Mouse (Mus musculus) intestine, embryonic 15.5 days (tissue): Measurements from ENCODE around the gene Ly86. TPM values are rescaled to one million over a fixed set of nuclear protein-coding genes. Genes with fewer than 3 reads are reported as not detected.

Experiments used
- ATAC-seq: fragments of 200-750 bp; cut with Nextera tagmentation; 2 replicates; pipeline ENCODE4 v1.8.0; 2017; ENCODE audit warnings: moderate TSS enrichment, moderate library complexity
- H3K27ac ChIP-seq: fragments of 300-500 bp; sonication (generic); 2 replicates; pipeline ENCODE4 v1.5.1; 2015; ENCODE audit warnings: mild to moderate bottlenecking, inconsistent platforms
- H3K27me3 ChIP-seq: fragments of 300-500 bp; sonication (generic); replicated peaks from 2 replicates; pipeline ENCODE4 v1.6.1; 2015; ENCODE audit warnings: inconsistent platforms
- H3K36me3 ChIP-seq: fragments of 300-500 bp; sonication (generic); 2 replicates; pipeline ENCODE4 v1.6.1; 2015; ENCODE audit warnings: inconsistent platforms
- H3K4me1 ChIP-seq: fragments of 300-500 bp; sonication (generic); replicated peaks from 2 replicates; pipeline ENCODE4 v1.6.1; 2015; ENCODE audit warnings: inconsistent platforms
- H3K4me2 ChIP-seq: fragments of 300-500 bp; sonication (generic); replicated peaks from 2 replicates; pipeline ENCODE4 v1.6.1; 2015; ENCODE audit warnings: mild to moderate bottlenecking, inconsistent platforms
- H3K4me3 ChIP-seq: fragments of 300-500 bp; sonication (generic); replicated peaks from 2 replicates; pipeline ENCODE4 v1.5.1; 2015; ENCODE audit warnings: inconsistent platforms
- H3K9ac ChIP-seq: fragments of 300-500 bp; sonication (generic); 2 replicates; pipeline ENCODE4 v1.6.1; 2015; ENCODE audit warnings: inconsistent platforms
- H3K9me3 ChIP-seq: fragments of 300-500 bp; sonication (generic); 2 replicates; pipeline ENCODE4 v1.6.1; 2016; ENCODE audit warnings: inconsistent platforms
- WGBS: fragments of 180-500 bp; shearing (Covaris S2); methylation state at CpG from one replicate; pipeline ENCODE4 v1.1.7; 2015; 5-methylcytosine and 5-hydroxymethylcytosine counted together
- polyA plus RNA-seq: library from polyadenylated mRNA; unstranded; fragments of >200 nt; fragmentation: Nextera tagmentation; extraction: Ambion mirVana; gene quantifications from 2 replicates; pipeline ENCODE4 v1.2.1, GENCODE M21; 2015

Ly86 gene
- 9.7 and 10.3 TPM in 2 replicates for polyA plus RNA-seq

DNA sequence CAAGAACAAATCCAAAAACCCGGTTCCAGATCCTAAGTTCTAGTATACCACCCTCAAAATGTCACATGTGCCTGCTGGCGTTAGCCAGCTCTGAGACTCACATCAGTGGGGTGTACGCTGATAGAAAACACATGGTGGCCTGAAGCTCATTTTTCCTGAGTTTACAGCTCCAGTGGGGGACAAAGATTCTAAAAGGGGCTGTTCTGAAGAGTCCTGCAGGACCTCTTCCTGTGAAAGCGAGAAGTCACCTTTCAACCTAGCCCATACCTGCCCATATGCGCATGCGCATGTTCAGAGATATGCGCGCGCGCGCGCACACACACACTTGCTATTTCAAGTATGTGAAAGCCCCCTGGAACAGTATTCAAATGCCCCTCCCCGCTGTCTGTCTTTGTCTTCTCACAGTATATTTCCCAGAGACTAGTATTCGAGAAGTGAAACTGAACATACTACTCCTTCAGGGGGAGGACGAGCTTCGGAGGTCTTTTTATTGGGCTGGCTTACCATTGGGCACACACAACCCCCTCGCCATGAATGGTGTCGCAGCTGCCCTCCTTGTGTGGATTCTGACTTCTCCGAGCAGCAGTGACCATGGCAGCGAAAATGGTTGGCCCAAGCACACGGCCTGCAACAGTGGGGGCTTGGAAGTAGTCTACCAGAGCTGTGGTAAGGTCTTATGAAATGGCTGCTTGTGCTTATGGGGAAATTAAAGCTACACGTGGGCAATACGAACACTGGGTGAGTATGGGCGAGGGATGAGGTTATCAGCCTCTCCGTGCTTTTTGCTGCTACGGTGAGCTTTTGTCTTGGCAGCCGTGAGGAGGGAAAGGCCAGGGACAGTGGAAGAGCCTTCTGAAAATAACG is at the start of gene Ly86:
Gene Ly86 (plus strand): TSS at position 300 of the 864 bp plus-strand sequence.
- Histone ChIP-seq H3K9ac (no peak within 1 kb of the TSS), H3K27ac (no peak within 1 kb of the TSS), H3K36me3 (no peaks in the 10 kb centered on the region), H3K4me3 (no peak within 1 kb of the TSS), H3K27me3 (no peaks in the 10 kb centered on the region), H3K4me2 (no peak within 1 kb of the TSS), H3K9me3 (no peaks in the 10 kb centered on the region), H3K4me1 (no peaks in the 10 kb centered on the region)
- no peak for ATAC-seq
- WGBS, result 89% methylated on average over 28 of the region's 28 CpGs

DNA sequence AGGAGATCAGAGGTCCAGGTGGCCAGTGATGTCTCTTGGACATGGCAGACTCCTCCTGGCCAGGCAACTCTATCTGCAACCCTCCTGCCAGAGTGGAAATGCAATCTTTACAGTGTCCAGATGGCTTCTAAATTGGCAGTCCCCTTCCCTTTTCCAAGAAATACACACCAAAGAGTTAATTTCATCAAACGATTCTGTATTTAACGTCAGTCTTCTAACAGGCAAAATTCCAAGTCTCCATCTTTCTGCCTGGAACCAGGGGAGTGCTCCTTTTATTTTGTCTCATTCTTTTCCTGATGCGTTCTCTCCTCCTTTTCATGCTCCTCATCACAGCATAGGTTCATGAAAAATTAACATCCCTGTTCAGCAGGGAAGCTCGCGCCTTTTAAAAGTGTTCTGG is 47.1 kb upstream of the Ly86 start:
- Histone ChIP-seq H3K9ac (no peak overlapping the region), H3K4me1 (no peaks in the 10 kb centered on the region), H3K9me3 (no peaks in the 10 kb centered on the region), H3K4me3 (no peak overlapping the region), H3K36me3 (no peaks in the 10 kb centered on the region), H3K27ac (no peak overlapping the region), H3K27me3 (no peaks in the 10 kb centered on the region), H3K4me2 (no peak overlapping the region)
- WGBS, result 76% methylated on average over 5 of the region's 5 CpGs
- ATAC-seq, result no peak

DNA sequence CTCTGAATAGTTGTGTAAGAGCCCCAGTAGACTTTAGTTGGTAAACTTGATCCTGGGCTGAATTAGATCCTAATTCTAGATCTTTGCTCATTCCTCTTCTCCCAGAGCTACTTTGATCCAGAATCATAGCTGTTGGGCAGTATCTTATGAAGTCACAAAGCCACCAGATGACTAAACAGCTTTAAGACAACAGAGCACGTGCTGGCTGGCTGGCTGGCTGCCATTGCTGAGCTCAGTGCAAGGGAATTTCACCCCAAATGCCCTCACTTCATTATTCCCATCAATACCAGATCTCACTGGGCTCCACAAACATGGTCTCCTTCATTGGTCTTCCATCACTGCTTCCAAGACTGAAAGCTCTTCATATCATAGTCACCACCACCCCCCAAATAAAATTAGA is 46.2 kb upstream of the Ly86 start:
- Histone ChIP-seq H3K27ac (no peak overlapping the region), H3K4me3 (no peak overlapping the region), H3K9ac (no peak overlapping the region), H3K4me2 (no peak overlapping the region), H3K36me3 (no peaks in the 10 kb centered on the region), H3K4me1 (no peaks in the 10 kb centered on the region), H3K9me3 (no peaks in the 10 kb centered on the region), H3K27me3 (no peaks in the 10 kb centered on the region)
- no peak for ATAC-seq
- 44% methylated on average over 1 of the region's 1 CpGs for WGBS

DNA sequence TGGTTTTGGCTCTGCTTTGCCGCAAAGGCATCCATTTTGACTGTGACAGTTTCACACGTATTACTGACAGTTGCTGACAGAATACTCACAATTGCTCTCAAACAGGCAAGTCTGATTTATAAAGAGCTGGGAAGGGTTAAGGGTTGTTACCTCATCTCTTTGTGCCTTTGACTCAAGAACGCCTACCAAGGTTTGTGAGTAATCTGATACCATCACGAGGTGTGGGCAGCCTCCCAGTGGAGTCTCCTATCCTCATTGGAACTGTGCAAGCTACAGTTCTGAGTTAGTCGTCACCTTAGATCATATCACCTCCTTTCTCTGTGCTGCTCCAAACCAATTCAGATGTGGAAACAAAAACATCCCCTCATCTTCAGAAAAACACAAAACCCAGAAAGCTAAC is 42.1 kb upstream of the Ly86 start:
- Histone ChIP-seq H3K4me1 (no peaks in the 10 kb centered on the region), H3K9ac (no peak overlapping the region), H3K36me3 (no peaks in the 10 kb centered on the region), H3K4me3 (no peak overlapping the region), H3K4me2 (no peak overlapping the region), H3K27me3 (no peaks in the 10 kb centered on the region), H3K9me3 (no peaks in the 10 kb centered on the region), H3K27ac (no peak overlapping the region)
- 39% methylated on average over 5 of the region's 5 CpGs for WGBS
- ATAC-seq, result no peak

DNA sequence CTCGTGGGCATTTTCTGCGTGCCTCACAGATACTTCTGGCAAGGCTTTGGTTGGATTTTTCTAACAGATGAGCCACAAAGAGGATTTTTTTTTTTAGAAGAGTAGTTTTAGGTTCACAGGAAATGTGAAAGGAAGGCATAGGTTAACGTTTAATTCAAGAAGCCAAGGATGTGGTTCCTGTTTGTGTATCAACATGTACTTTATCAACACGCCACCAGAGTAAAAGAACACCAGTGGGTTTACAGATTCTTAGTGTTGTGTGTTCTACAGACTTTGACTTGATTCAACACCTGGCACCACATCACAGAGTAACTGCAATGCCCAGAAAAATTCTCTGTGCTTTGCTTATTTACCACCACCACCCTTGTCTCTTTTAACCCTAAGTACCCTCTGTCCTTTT is 37.0 kb upstream of the Ly86 start:
- Histone ChIP-seq H3K4me3 (no peak overlapping the region), H3K9ac (no peak overlapping the region), H3K9me3 (no peaks in the 10 kb centered on the region), H3K4me2 (no peak overlapping the region), H3K36me3 (no peaks in the 10 kb centered on the region), H3K27ac (no peak overlapping the region), H3K4me1 (peaks cover 9% of the 10 kb centered on the region), H3K27me3 (no peaks in the 10 kb centered on the region)
- 72% methylated on average over 4 of the region's 4 CpGs for WGBS
- no peak for ATAC-seq

DNA sequence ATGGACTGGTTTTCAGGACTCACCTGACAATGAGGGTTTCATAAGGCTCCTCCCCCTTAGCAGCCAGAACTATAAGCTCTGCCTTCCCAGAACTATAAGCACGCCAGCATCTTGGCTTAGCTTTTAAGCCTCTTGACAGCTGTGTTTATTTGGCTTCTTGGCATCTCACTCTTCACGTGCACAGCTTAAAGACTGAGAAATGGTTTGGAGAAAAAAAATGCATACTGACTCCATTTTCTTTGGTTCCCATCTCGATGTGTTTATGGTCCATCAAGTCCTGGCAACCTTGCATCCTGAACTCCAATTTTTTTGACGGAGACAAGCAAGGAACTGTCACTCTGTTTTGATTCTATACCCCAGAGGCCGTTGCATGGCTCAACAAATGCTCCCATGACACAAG is 35.7 kb upstream of the Ly86 start:
- no peak overlapping the region for H3K27ac ChIP-seq
- H3K27me3 ChIP-seq, result no peaks in the 10 kb centered on the region
- no peak overlapping the region for H3K4me2 ChIP-seq
- no peaks in the 10 kb centered on the region for H3K9me3 ChIP-seq
- H3K4me3 ChIP-seq, result no peak overlapping the region
- no peaks in the 10 kb centered on the region for H3K36me3 ChIP-seq
- peaks cover 9% of the 10 kb centered on the region for H3K4me1 ChIP-seq
- 61% methylated on average over 5 of the region's 5 CpGs for WGBS
- no peak for ATAC-seq
- no peak overlapping the region for H3K9ac ChIP-seq

DNA sequence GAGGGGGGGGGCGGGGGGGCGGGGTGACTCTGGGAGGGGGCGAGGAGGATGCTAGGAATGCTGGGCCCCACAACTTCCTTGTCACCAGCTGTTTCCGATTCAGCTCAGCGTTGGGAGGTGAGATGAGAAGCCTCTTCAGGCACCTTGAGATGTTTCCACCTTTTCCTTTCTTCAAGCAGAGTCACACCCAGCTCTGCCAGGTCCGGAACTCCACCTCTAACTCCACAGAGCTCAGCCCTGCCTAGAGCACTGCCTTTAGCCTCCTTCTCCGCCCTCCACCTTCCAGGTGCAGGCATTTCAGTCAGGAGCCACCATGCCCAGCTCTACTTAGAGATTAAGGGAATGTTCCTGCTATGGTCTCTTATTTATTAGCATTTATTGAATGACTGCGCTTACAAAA is 34.7 kb upstream of the Ly86 start:
- Histone ChIP-seq H3K36me3 (no peaks in the 10 kb centered on the region), H3K27me3 (no peaks in the 10 kb centered on the region), H3K27ac (no peak overlapping the region), H3K9me3 (no peaks in the 10 kb centered on the region), H3K4me3 (no peak overlapping the region), H3K4me2 (no peak overlapping the region), H3K9ac (no peak overlapping the region), H3K4me1 (peaks cover 9% of the 10 kb centered on the region)
- 42% methylated on average over 8 of the region's 8 CpGs for WGBS
- no peak for ATAC-seq

DNA sequence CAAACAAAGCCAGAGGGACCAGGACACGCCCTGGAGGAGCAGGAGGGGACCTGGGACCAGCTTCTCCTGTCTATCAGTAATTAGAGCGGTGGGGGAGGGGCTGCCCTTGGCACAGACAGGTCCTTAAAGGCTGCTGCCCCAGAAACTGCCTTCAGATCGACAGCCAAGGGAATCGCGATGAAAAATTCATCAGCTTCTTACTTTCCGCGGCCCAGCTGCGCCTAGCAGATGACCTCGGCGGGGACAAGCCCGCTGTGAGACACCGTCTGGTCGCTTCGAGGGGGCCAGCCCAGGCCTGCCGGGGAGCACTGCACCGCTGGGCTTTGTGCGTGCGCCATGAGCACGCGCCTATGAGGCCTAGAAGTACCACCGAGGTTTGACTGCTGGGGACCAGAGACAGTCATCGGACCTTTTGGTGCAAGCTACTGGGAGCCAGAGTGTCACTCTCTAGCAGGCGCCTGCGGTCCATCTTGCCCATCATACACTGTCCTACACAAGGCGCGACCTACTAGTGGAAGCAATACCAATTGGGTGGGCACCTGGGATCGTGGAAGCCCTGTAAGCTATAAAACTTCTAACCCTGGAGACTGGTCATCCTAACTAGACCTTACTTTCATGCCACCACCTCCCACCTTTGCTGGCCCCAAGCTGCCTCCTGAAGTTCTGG is 33.3 kb upstream of the Ly86 start:
- WGBS, result 31% methylated on average over 27 of the region's 27 CpGs
- Histone ChIP-seq H3K27me3 (no peaks in the 10 kb centered on the region), H3K4me2 (peak overlapping the region; percentile 87)

DNA sequence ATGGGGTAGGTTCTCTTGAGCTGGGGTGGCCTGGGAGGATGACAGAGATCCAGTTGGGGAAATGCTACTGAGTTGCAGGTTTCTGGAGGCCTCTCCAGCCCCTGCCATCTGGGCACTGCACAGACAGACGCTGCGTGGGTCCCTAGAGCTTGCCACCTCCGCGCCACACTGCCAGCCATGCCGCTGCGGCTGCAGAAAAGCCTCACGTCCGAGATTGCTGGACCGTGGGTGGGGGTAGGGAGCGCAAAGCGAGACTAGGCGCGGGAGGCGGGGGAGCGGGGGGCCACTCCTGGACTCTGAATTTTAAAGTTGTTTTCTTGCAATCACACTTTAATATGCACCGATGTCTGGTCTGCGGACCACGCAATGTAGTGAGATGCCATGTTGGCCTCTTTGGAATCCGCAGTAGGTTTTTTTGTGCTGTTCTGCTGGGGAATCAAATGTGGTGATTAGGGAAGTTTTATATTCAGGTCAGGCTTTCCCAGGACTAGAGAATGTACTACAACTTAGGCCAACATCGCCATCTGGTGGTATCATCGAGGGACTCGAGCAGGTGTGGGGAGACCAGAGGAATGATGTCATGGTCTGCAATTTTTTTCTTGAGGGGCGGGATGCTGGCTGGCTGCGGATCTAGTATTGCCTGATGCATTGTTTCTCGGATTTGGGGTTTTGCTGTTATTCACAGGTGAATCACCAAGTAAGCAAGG is 32.6 kb upstream of the Ly86 start:
- Histone ChIP-seq H3K27ac (no peak overlapping the region), H3K27me3 (no peaks in the 10 kb centered on the region), H3K4me2 (peak overlapping the region; percentile 87), H3K4me3 (peak overlapping the region; percentile 36), H3K4me1 (peaks cover 9% of the 10 kb centered on the region), H3K9me3 (no peaks in the 10 kb centered on the region), H3K9ac (peak overlapping the region; percentile 50), H3K36me3 (no peaks in the 10 kb centered on the region)
- ATAC-seq, result peak; percentile 96
- 3% methylated on average over 25 of the region's 25 CpGs for WGBS

More for the DNA sequence above, 33.3 kb upstream of the Ly86 start:
- no peak overlapping the region for H3K27ac ChIP-seq
- peak; percentile 36 for ATAC-seq
- H3K9ac ChIP-seq, result peak overlapping the region; percentile 50; the same call in 1 of the 2 replicates
- H3K9me3 ChIP-seq, result no peaks in the 10 kb centered on the region
- H3K4me1 ChIP-seq, result peaks cover 9% of the 10 kb centered on the region
- no peaks in the 10 kb centered on the region for H3K36me3 ChIP-seq
- H3K4me3 ChIP-seq, result peak overlapping the region; percentile 36; the same call in 1 of the 2 replicates

DNA sequence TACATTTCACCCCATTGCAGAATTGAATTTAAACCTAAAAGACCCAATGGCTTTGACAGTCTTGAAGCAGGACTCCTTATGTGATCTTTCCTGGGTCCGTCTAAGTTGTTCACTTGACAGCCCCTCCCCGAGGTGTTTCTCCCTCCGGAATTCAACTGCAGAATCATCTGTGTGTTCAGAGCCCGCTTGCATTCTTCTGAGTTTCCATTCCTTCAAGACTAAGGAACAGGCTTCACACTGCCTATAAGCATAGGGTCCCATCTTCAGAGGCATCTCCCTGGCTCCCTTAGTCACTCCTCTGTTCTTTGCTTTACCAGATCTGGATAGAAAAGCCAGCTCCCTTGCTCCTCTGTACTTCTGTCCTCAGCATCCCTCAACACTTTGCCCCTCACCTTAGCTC is 32.1 kb upstream of the Ly86 start:
- Histone ChIP-seq H3K27me3 (no peaks in the 10 kb centered on the region), H3K27ac (no peak overlapping the region), H3K4me2 (no peak overlapping the region), H3K4me3 (no peak overlapping the region), H3K9me3 (no peaks in the 10 kb centered on the region), H3K4me1 (peaks cover 9% of the 10 kb centered on the region), H3K9ac (no peak overlapping the region), H3K36me3 (no peaks in the 10 kb centered on the region)
- ATAC-seq, result no peak
- 24% methylated on average over 4 of the region's 4 CpGs for WGBS

DNA sequence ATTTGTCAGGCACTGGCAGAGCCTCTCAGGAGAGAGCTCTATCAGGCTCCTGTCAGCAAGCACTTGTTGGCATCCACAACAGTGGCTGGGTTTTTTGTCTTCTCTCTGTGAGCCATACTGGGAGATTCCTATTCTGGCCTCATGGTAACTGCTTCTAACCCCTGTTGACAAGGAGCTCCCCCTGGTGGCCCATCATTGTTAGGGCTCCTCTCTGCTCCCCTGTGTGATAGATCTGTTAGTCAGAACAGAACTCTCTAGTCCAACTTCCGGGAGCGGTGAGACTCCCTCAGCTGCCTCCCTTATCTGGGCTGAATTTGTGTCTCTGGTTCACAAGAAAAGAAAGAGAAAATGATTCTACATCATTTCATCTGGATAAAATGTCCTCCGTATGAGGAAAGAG is 19.5 kb upstream of the Ly86 start:
- H3K9ac ChIP-seq, result no peak overlapping the region
- no peak overlapping the region for H3K27ac ChIP-seq
- no peak overlapping the region for H3K4me2 ChIP-seq
- 89% methylated on average over 3 of the region's 3 CpGs for WGBS
- H3K9me3 ChIP-seq, result no peaks in the 10 kb centered on the region
- H3K4me3 ChIP-seq, result no peak overlapping the region
- H3K27me3 ChIP-seq, result no peaks in the 10 kb centered on the region
- H3K4me1 ChIP-seq, result no peaks in the 10 kb centered on the region
- H3K36me3 ChIP-seq, result no peaks in the 10 kb centered on the region
- ATAC-seq, result no peak

DNA sequence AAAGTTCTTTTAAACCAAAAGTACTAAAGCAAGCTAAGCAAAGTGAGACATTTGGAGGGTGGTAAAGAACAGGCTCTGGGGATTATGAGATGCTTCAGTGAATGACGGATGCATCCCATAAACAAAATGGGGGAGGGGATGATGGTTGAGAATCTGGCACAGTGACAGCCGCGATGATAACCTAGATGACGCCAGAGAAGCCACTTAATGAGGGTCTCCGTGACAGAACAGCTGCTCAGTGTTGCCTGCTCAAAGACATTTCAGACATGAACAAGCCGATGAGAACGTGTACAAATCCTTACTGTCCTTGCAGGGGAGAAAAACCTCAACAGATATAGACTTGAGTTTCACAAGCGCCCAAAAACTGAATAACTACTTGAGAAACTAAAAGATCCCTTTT is 15.3 kb upstream of the Ly86 start:
- H3K4me3 ChIP-seq, result no peak overlapping the region

More for the DNA sequence above, 15.3 kb upstream of the Ly86 start:
- 77% methylated on average over 8 of the region's 8 CpGs for WGBS
- Histone ChIP-seq H3K4me2 (no peak overlapping the region), H3K9me3 (no peaks in the 10 kb centered on the region), H3K36me3 (no peaks in the 10 kb centered on the region), H3K4me1 (no peaks in the 10 kb centered on the region), H3K9ac (no peak overlapping the region), H3K27ac (no peak overlapping the region), H3K27me3 (no peaks in the 10 kb centered on the region)
- no peak for ATAC-seq
